Comparison of ENCODE assay signal across 8 mouse cellular contexts in the genomic region with DNA sequence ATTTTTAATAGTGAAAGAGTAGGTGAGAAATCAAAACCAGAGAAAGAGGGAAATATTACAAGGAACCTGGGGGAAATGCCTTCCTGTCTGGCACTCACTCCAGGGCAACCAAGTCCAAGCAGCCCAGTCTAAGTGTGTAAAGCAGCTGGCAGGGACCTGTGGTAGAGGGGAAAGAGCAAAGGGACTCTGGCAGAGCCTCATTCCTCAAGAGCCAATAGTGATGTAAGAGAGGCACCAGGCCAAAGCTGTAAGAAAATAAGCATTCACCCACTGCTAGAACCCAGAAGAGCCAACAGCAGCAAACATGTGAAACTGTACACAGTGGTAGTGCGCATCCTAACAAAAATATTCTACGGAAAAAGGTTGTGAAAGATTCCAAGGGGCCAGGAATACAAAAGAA.
DNase-seq lines count a peak whose midpoint lies in the region; ATAC-seq and TF ChIP-seq lines count a peak whose summit lies in the region.

No protein-coding gene starts in this region.

- H3K9me3 ChIP-seq in forebrain, embryonic 10.5 days = no peaks in the 10 kb centered on the region
- no peaks in the 10 kb centered on the region for H3K9me3 ChIP-seq in forebrain, embryonic 11.5 days (ENCODE audit: control insufficient read depth, low read length)
- H3K9me3 ChIP-seq in lung, postnatal 0 days (ENCODE audit: low read length) = no peaks in the 10 kb centered on the region
- H3K9me3 ChIP-seq in intestine, embryonic 15.5 days = no peaks in the 10 kb centered on the region

- intact Hi-C loops in heart, postnatal 25 days (cut with DNase I) = no loop called here

- no peak overlapping the region for H3K4me3 ChIP-seq in forebrain, embryonic 10.5 days
- no peak overlapping the region for H3K4me3 ChIP-seq in forebrain, embryonic 11.5 days (ENCODE audit: low read depth, low read length)
- no peak overlapping the region for H3K4me3 ChIP-seq in lung, postnatal 0 days (ENCODE audit: low read depth, low read length)
- no peak overlapping the region for H3K4me3 ChIP-seq in intestine, embryonic 15.5 days (replicated peaks)

- DNase-seq in forebrain, embryonic 10.5 days (ENCODE audit: extremely low spot score, low spot score) = no peak
- DNase-seq in forebrain, embryonic 11.5 days (ENCODE audit: low spot score) = no peak
- peak; percentile 5 for DNase-seq in right cerebral cortex, adult 18-20 months
- DNase-seq in right cerebral cortex, postnatal 36 days (ENCODE audit: low spot score in 2 of 2) = no peak
- DNase-seq in heart, postnatal 25 days (ENCODE audit: low spot score) = peak; percentile 38
- peak; percentile 32 for DNase-seq in lung, postnatal 0 days (ENCODE audit: low spot score)
- no peak for DNase-seq in embryo, embryonic 11 days

- no peak for ATAC-seq in forebrain, embryonic 11.5 days (replicated peaks; ENCODE audit: low FRiP score)
- ATAC-seq in lung, postnatal 0 days = peak; percentile 61
- no peak for ATAC-seq in intestine, embryonic 15.5 days

- TF ChIP-seq EP300 in lung, postnatal 0 days (IDR thresholded peaks at IDR 0.05) = no peak

- H3K4me2 ChIP-seq in forebrain, embryonic 11.5 days (ENCODE audit: low read depth, low read length, severe bottlenecking) = no peak overlapping the region
- H3K4me2 ChIP-seq in lung, postnatal 0 days (replicated peaks; ENCODE audit: low read depth, low read length) = no peak overlapping the region
- H3K4me2 ChIP-seq in intestine, embryonic 15.5 days (replicated peaks) = no peak overlapping the region

- WGBS in forebrain, embryonic 10.5 days = 88% methylated on average over 2 of the region's 2 CpGs
- 86% methylated on average over 2 of the region's 2 CpGs for WGBS in forebrain, embryonic 11.5 days
- WGBS in lung, postnatal 0 days = 77% methylated on average over 2 of the region's 2 CpGs
- WGBS in intestine, embryonic 15.5 days = 91% methylated on average over 2 of the region's 2 CpGs

- TF ChIP-seq CTCF in lung, postnatal 0 days (IDR thresholded peaks at IDR 0.05) = no peak

- no peaks in the 10 kb centered on the region for H3K27me3 ChIP-seq in forebrain, embryonic 10.5 days (ENCODE audit: poor library complexity, severe bottlenecking)
- no peaks in the 10 kb centered on the region for H3K27me3 ChIP-seq in forebrain, embryonic 11.5 days (ENCODE audit: control insufficient read depth, insufficient read depth, low read length)
- no peaks in the 10 kb centered on the region for H3K27me3 ChIP-seq in lung, postnatal 0 days (replicated peaks; ENCODE audit: insufficient read depth, low read length)
- no peaks in the 10 kb centered on the region for H3K27me3 ChIP-seq in intestine, embryonic 15.5 days (replicated peaks)

- 0 out of 2 replicates have a peak overlapping the region, but pooled peaks have one; percentile 44 for H3K27ac ChIP-seq in forebrain, embryonic 10.5 days
- H3K27ac ChIP-seq in forebrain, embryonic 11.5 days (ENCODE audit: low read depth, low read length) = no peak overlapping the region
- H3K27ac ChIP-seq in lung, postnatal 0 days (ENCODE audit: low read length) = no peak overlapping the region
- no peak overlapping the region for H3K27ac ChIP-seq in intestine, embryonic 15.5 days

- H3K4me1 ChIP-seq in forebrain, embryonic 10.5 days = peaks cover 18% of the 10 kb centered on the region
- H3K4me1 ChIP-seq in forebrain, embryonic 11.5 days (replicated peaks; ENCODE audit: control insufficient read depth, insufficient read depth, low read length) = no peaks in the 10 kb centered on the region
- H3K4me1 ChIP-seq in lung, postnatal 0 days (ENCODE audit: insufficient read depth, low read depth, low read length) = no peaks in the 10 kb centered on the region
- H3K4me1 ChIP-seq in intestine, embryonic 15.5 days (replicated peaks) = no peaks in the 10 kb centered on the region

- no peak overlapping the region for H3K9ac ChIP-seq in forebrain, embryonic 11.5 days (ENCODE audit: low read length)
- no peak overlapping the region for H3K9ac ChIP-seq in lung, postnatal 0 days (replicated peaks; ENCODE audit: low read depth)
- H3K9ac ChIP-seq in intestine, embryonic 15.5 days = no peak overlapping the region

- peaks cover 11% of the 10 kb centered on the region for H3K36me3 ChIP-seq in forebrain, embryonic 10.5 days (replicated peaks)
- no peaks in the 10 kb centered on the region for H3K36me3 ChIP-seq in forebrain, embryonic 11.5 days (ENCODE audit: control insufficient read depth, insufficient read depth, low read length)
- no peaks in the 10 kb centered on the region for H3K36me3 ChIP-seq in lung, postnatal 0 days (ENCODE audit: insufficient read depth, low read length)
- no peaks in the 10 kb centered on the region for H3K36me3 ChIP-seq in intestine, embryonic 15.5 days

Comparison
In these comparisons a context has a peak if more than half of its experiments do, and no peak if none do; other contexts are left out.
1. DNase-seq: peak in right cerebral cortex, adult 18-20 months (single experiment), heart, postnatal 25 days (single experiment) and lung, postnatal 0 days (single experiment); none in forebrain, embryonic 10.5 days (single experiment), forebrain, embryonic 11.5 days (single experiment), right cerebral cortex, postnatal 36 days (0 of 2) and embryo, embryonic 11 days (single experiment).